Mouse (Mus musculus): ENCODE results near the gene Gpr156. TPM values are rescaled to one million over a fixed set of nuclear protein-coding genes. Genes with fewer than 3 reads are reported as not detected.

Gpr156 gene
- 0.02 TPM in 1 of 2 replicates, not detected in the other for polyA plus RNA-seq (2015; fragmentation: Nextera tagmentation; extraction: Ambion mirVana)

GRCm38 (mm10) chr16:37916138-37916817, at the start of gene Gpr156:
Gene Gpr156, plus strand, starts transcription at chr16:37916496.
- no peak within 1 kb of the TSS for H3K27ac ChIP-seq (ENCODE audit: low read depth)
- DNase-seq (peak; percentile 35), ATAC-seq (no peak)
- H3K9me3 ChIP-seq (ENCODE audit: low read length) = no peaks in the 10 kb centered on the region; the same call in 1 of the 2 replicates
- no peaks in the 10 kb centered on the region for H3K4me1 ChIP-seq (ENCODE audit: insufficient read depth)
- H3K27me3 ChIP-seq (ENCODE audit: insufficient read depth, low read length) = peaks cover 18% of the 10 kb centered on the region; the same call in 1 of the 2 replicates
- TF ChIP-seq CTCF (IDR thresholded peaks at IDR 0.05; ENCODE audit: low read depth) (no peak), EP300 (IDR thresholded peaks at IDR 0.05; ENCODE audit: low read depth) (no peak)
- H3K9ac ChIP-seq (replicated peaks) = no peak within 1 kb of the TSS
- 5% methylated on average over 49 of the region's 53 CpGs for WGBS (ENCODE audit: insufficient replicate concordance)
- no peaks in the 10 kb centered on the region for H3K36me3 ChIP-seq (replicated peaks; ENCODE audit: insufficient read depth, low read length)
- peak within 1 kb of the TSS; percentile 39 for H3K4me3 ChIP-seq (ENCODE audit: low read depth, low read length)
- peak within 1 kb of the TSS; percentile 65 for H3K4me2 ChIP-seq (ENCODE audit: low read depth, low read length)

- H3K27ac ChIP-seq (ENCODE audit: low read depth) = peak within 1 kb of the TSS; percentile 98
- H3K36me3 ChIP-seq (replicated peaks; ENCODE audit: insufficient read depth, low read length) = no peaks in the 10 kb centered on the region
- peak within 1 kb of the TSS; percentile 75 for H3K4me2 ChIP-seq (ENCODE audit: low read depth, low read length)
- no peaks in the 10 kb centered on the region for H3K27me3 ChIP-seq (ENCODE audit: insufficient read depth, low read length)
- peaks cover 16% of the 10 kb centered on the region for H3K4me1 ChIP-seq (ENCODE audit: insufficient read depth)
- peak within 1 kb of the TSS; percentile 80 for H3K4me3 ChIP-seq (ENCODE audit: low read depth, low read length)
- ATAC-seq (peak; percentile 90), DNase-seq (peak; percentile 81)
- H3K9ac ChIP-seq (replicated peaks) = peak within 1 kb of the TSS; percentile 80
- 2% methylated on average over 50 of the region's 86 CpGs for whole genome bisulfite sequencing (ENCODE audit: insufficient replicate concordance)
- no peaks in the 10 kb centered on the region for H3K9me3 ChIP-seq (ENCODE audit: low read length)
- TF ChIP-seq EP300 (IDR thresholded peaks at IDR 0.05; ENCODE audit: low read depth) (no peak), CTCF (IDR thresholded peaks at IDR 0.05; ENCODE audit: low read depth) (no peak)
These were observed 48.3 kb upstream of the Gpr156 start, which contains the start of gene Lrrc58 for GRCm38 (mm10) chr16:37867791-37868505. Gene Lrrc58, plus strand, starts transcription at chr16:37868389.

- no peak for TF ChIP-seq EP300 (IDR thresholded peaks at IDR 0.05; ENCODE audit: low read depth)
- no peak for TF ChIP-seq CTCF (IDR thresholded peaks at IDR 0.05; ENCODE audit: low read depth)
- DNase-seq = peak; percentile 57
- Histone ChIP-seq H3K36me3 (replicated peaks; ENCODE audit: insufficient read depth, low read length) (no peaks in the 10 kb centered on the region), H3K9ac (replicated peaks) (peak overlapping the region; percentile 80), H3K4me1 (ENCODE audit: insufficient read depth) (peaks cover 13% of the 10 kb centered on the region), H3K4me3 (ENCODE audit: low read depth, low read length) (peak overlapping the region; percentile 80), H3K27ac (ENCODE audit: low read depth) (peak overlapping the region; percentile 98), H3K4me2 (ENCODE audit: low read depth, low read length) (peak overlapping the region; percentile 75), H3K9me3 (ENCODE audit: low read length) (no peaks in the 10 kb centered on the region), H3K27me3 (ENCODE audit: insufficient read depth, low read length) (no peaks in the 10 kb centered on the region)
- ATAC-seq = peak; percentile 63
- 0% methylated on average over 72 of the region's 87 CpGs for WGBS (ENCODE audit: insufficient replicate concordance)
These were observed 47.5 kb upstream of the Gpr156 start for GRCm38 (mm10) chr16:37868506-37869469.

GRCm38 (mm10) chr16:37869470-37870231, 46.6 kb upstream of the Gpr156 start:
- Histone ChIP-seq H3K4me3 (ENCODE audit: low read depth, low read length) (peak overlapping the region; percentile 80), H3K27me3 (ENCODE audit: insufficient read depth, low read length) (no peaks in the 10 kb centered on the region), H3K4me1 (ENCODE audit: insufficient read depth) (peaks cover 12% of the 10 kb centered on the region), H3K9ac (replicated peaks) (peak overlapping the region; percentile 80), H3K4me2 (ENCODE audit: low read depth, low read length) (peak overlapping the region; percentile 75), H3K27ac (ENCODE audit: low read depth) (peak overlapping the region; percentile 98), H3K9me3 (ENCODE audit: low read length) (no peaks in the 10 kb centered on the region), H3K36me3 (replicated peaks; ENCODE audit: insufficient read depth, low read length) (no peaks in the 10 kb centered on the region)
- no peak for ATAC-seq
- TF ChIP-seq EP300 (IDR thresholded peaks at IDR 0.05; ENCODE audit: low read depth) (no peak), CTCF (IDR thresholded peaks at IDR 0.05; ENCODE audit: low read depth) (0 out of 2 replicates have a peak, but pooled peaks have one; percentile 5)
- no peak for DNase-seq
- WGBS (ENCODE audit: insufficient replicate concordance) = 14% methylated on average over 4 of the region's 4 CpGs

- DNase-seq = no peak
- Histone ChIP-seq H3K4me3 (ENCODE audit: low read depth, low read length) (no peak overlapping the region), H3K9me3 (ENCODE audit: low read length) (no peaks in the 10 kb centered on the region), H3K36me3 (replicated peaks; ENCODE audit: insufficient read depth, low read length) (no peaks in the 10 kb centered on the region), H3K9ac (replicated peaks) (no peak overlapping the region), H3K27ac (ENCODE audit: low read depth) (no peak overlapping the region), H3K4me2 (ENCODE audit: low read depth, low read length) (peak overlapping the region; percentile 26), H3K4me1 (ENCODE audit: insufficient read depth) (peaks cover 16% of the 10 kb centered on the region), H3K27me3 (ENCODE audit: insufficient read depth, low read length) (no peaks in the 10 kb centered on the region)
- no peak for ATAC-seq
- TF ChIP-seq EP300 (IDR thresholded peaks at IDR 0.05; ENCODE audit: low read depth) (no peak), CTCF (IDR thresholded peaks at IDR 0.05; ENCODE audit: low read depth) (no peak)
- 49% methylated on average over 4 of the region's 4 CpGs for WGBS (ENCODE audit: insufficient replicate concordance)
These were observed 45.1 kb upstream of the Gpr156 start for GRCm38 (mm10) chr16:37871112-37871715.

Measured in liver, postnatal 0 days (tissue).